Mouse (Mus musculus): Measurements from ENCODE around the gene Fadd.

The Fadd gene

GRCm38 (mm10) chr7:144582284-144582980 is at the start of gene Fadd:
TSS of gene Fadd (minus strand) at chr7:144582463.
- DNase-seq (ENCODE audit: low spot score), result peak; percentile 91

GRCm38 (mm10) chr7:144630622-144631021 is 48.4 kb upstream of the Fadd start:
- no peak for DNase-seq (ENCODE audit: low spot score)

GRCm38 (mm10) chr7:144628334-144628915 is 46.2 kb upstream of the Fadd start:
- DNase-seq (ENCODE audit: low spot score), result no peak

GRCm38 (mm10) chr7:144627606-144628333 is 45.5 kb upstream of the Fadd start:
- no peak for DNase-seq (ENCODE audit: low spot score)

- DNase-seq (ENCODE audit: low spot score), result no peak
These were observed 43.8 kb upstream of the Fadd start for GRCm38 (mm10) chr7:144626042-144626441.

- DNase-seq (ENCODE audit: low spot score), result no peak
These were observed 38.7 kb upstream of the Fadd start for GRCm38 (mm10) chr7:144620721-144621681.

- DNase-seq (ENCODE audit: low spot score), result no peak
These were observed 38.1 kb upstream of the Fadd start for GRCm38 (mm10) chr7:144620315-144620714.

GRCm38 (mm10) chr7:144615343-144615742 is 33.1 kb upstream of the Fadd start:
- no peak for DNase-seq (ENCODE audit: low spot score)

GRCm38 (mm10) chr7:144612829-144613228 is 30.6 kb upstream of the Fadd start:
- no peak for DNase-seq (ENCODE audit: low spot score)

- no peak for DNase-seq (ENCODE audit: low spot score)
These were observed 30.1 kb upstream of the Fadd start for GRCm38 (mm10) chr7:144612351-144612750.

GRCm38 (mm10) chr7:144611595-144611994 is 29.3 kb upstream of the Fadd start:
- no peak for DNase-seq (ENCODE audit: low spot score)

- no peak for DNase-seq (ENCODE audit: low spot score)
These were observed 27.3 kb upstream of the Fadd start for GRCm38 (mm10) chr7:144609568-144609967.

GRCm38 (mm10) chr7:144607862-144608261 is 25.6 kb upstream of the Fadd start:
- no peak for DNase-seq (ENCODE audit: low spot score)

- DNase-seq (ENCODE audit: low spot score), result no peak
These were observed 22.5 kb upstream of the Fadd start for GRCm38 (mm10) chr7:144604735-144605134.

- no peak for DNase-seq (ENCODE audit: low spot score)
These were observed 22.0 kb upstream of the Fadd start for GRCm38 (mm10) chr7:144604291-144604690.

- no peak for DNase-seq (ENCODE audit: low spot score)
These were observed 18.2 kb upstream of the Fadd start for GRCm38 (mm10) chr7:144600333-144600900.

- no peak for DNase-seq (ENCODE audit: low spot score)
These were observed 7.2 kb upstream of the Fadd start for GRCm38 (mm10) chr7:144589508-144589907.

- DNase-seq (ENCODE audit: low spot score), result no peak
These were observed 5.0 kb upstream of the Fadd start for GRCm38 (mm10) chr7:144587291-144587690.

- peak; percentile 44 for DNase-seq (ENCODE audit: low spot score)
These were observed 3.4 kb upstream of the Fadd start for GRCm38 (mm10) chr7:144585648-144586047.

GRCm38 (mm10) chr7:144583619-144584018 is 1.4 kb upstream of the Fadd start:
- no peak for DNase-seq (ENCODE audit: low spot score)

GRCm38 (mm10) chr7:144581559-144582283 is 542 bp downstream of the Fadd start:
- DNase-seq (ENCODE audit: low spot score), result peak; percentile 85

All from testis, postnatal 14 days (tissue).